In genomic region chr10:120242421-120242820, GRCm38 (mm10) we compare ENCODE assay signal across 16 mouse cellular contexts.
"Had no signal": no experiment of that assay in that cellular context is flagged by ENCODE, and none has a peak within 500 bp of the region (broad histone marks: within the 10 kb centered on the region; RNA-seq: fewer than 3 reads in every experiment).

No protein-coding gene starts in this region.

- H3K4me2 ChIP-seq: liver, embryonic 13.5 days; midbrain, embryonic 13.5 days; neural tube, embryonic 12.5 days; neural tube, embryonic 15.5 days; stomach, embryonic 15.5 days had no signal

- ATAC-seq: midbrain, embryonic 13.5 days had no signal

- H3K27ac ChIP-seq: liver, embryonic 13.5 days; midbrain, embryonic 13.5 days; neural tube, embryonic 12.5 days; neural tube, embryonic 15.5 days; stomach, embryonic 15.5 days had no signal

- H3K9me3 ChIP-seq: liver, embryonic 13.5 days; midbrain, embryonic 13.5 days; neural tube, embryonic 12.5 days; neural tube, embryonic 15.5 days; stomach, embryonic 15.5 days had no signal

- DNase-seq: kidney, adult 9 months; kidney, postnatal 14 days; kidney, postnatal 4 days; liver, embryonic 13.5 days; lung, adult 2 months; lung, postnatal 14 days; lung, postnatal 4 days; retina, postnatal 1 day; right cerebral cortex, postnatal 25 days; spleen, adult 18-20 months; thymus, adult 18-20 months; thymus, postnatal 36 days had no signal

- H3K27me3 ChIP-seq: liver, embryonic 13.5 days; midbrain, embryonic 13.5 days; neural tube, embryonic 12.5 days; stomach, embryonic 15.5 days had no signal

- H3K36me3 ChIP-seq: liver, embryonic 13.5 days; midbrain, embryonic 13.5 days; neural tube, embryonic 12.5 days; neural tube, embryonic 15.5 days; stomach, embryonic 15.5 days had no signal

- H3K9ac ChIP-seq: liver, embryonic 13.5 days; midbrain, embryonic 13.5 days; neural tube, embryonic 12.5 days; neural tube, embryonic 15.5 days; stomach, embryonic 15.5 days had no signal

- H3K4me3 ChIP-seq: liver, embryonic 13.5 days; midbrain, embryonic 13.5 days; neural tube, embryonic 12.5 days; neural tube, embryonic 15.5 days; stomach, embryonic 15.5 days had no signal

- H3K4me1 ChIP-seq: liver, embryonic 13.5 days had no signal
